Mouse (Mus musculus): ENCODE data around the gene Glis1.

GRCm38 (mm10) chr4:107576742-107577141 lies 142.4 kb downstream of the Glis1 start:
- TF ChIP-seq CTCF (IDR thresholded peaks at IDR 0.05; ENCODE audit: low read depth, low read length) (no peak), TAL1 (conservative IDR thresholded peaks at IDR 0.05; ENCODE audit: low read depth, low read length) (no peak)

Measured in G1E (cell line).